Mouse (Mus musculus) right cerebral cortex, postnatal 14 days (tissue): ENCODE data around the gene Sema3e.
A peak's percentile ranks its signal among the peaks of the same experiment; 100 is the strongest.

Experiments
- DNase-seq: peaks from one replicate; pipeline ENCODE4 v3.0.0; 2022

Sema3e gene

GRCm38 (mm10) chr5:14088100-14088499 lies 63.0 kb downstream of the Sema3e start:
- peak; percentile 14 for DNase-seq

- DNase-seq: no peak
Measured at GRCm38 (mm10) chr5:14089875-14090608, 65.0 kb downstream of the Sema3e start.

GRCm38 (mm10) chr5:14090609-14090969 lies 65.5 kb downstream of the Sema3e start:
- no peak for DNase-seq

GRCm38 (mm10) chr5:14092262-14092776 lies 67.2 kb downstream of the Sema3e start:
- no peak for DNase-seq

- DNase-seq: no peak
Measured at GRCm38 (mm10) chr5:14096196-14096595, 71.1 kb downstream of the Sema3e start.

- no peak for DNase-seq
Measured at GRCm38 (mm10) chr5:14098677-14099076, 73.6 kb downstream of the Sema3e start.

GRCm38 (mm10) chr5:14107365-14107764 lies 82.3 kb downstream of the Sema3e start:
- DNase-seq: no peak

- no peak for DNase-seq
Measured at GRCm38 (mm10) chr5:14109001-14109400, 83.9 kb downstream of the Sema3e start.

GRCm38 (mm10) chr5:14111401-14111800 lies 86.3 kb downstream of the Sema3e start:
- DNase-seq: peak; percentile 9

GRCm38 (mm10) chr5:14121902-14122301 lies 96.8 kb downstream of the Sema3e start:
- no peak for DNase-seq

GRCm38 (mm10) chr5:14126591-14126990 lies 101.5 kb downstream of the Sema3e start:
- DNase-seq: no peak

GRCm38 (mm10) chr5:14135929-14136328 lies 110.9 kb downstream of the Sema3e start:
- no peak for DNase-seq

- no peak for DNase-seq
Measured at GRCm38 (mm10) chr5:14138725-14139124, 113.6 kb downstream of the Sema3e start.

- no peak for DNase-seq
Measured at GRCm38 (mm10) chr5:14162579-14162978, 137.5 kb downstream of the Sema3e start.

GRCm38 (mm10) chr5:14163280-14163679 lies 138.2 kb downstream of the Sema3e start:
- DNase-seq: no peak

- DNase-seq: no peak
Measured at GRCm38 (mm10) chr5:14167776-14168175, 142.7 kb downstream of the Sema3e start.

GRCm38 (mm10) chr5:14173355-14174183 lies 148.5 kb downstream of the Sema3e start:
- DNase-seq: no peak

GRCm38 (mm10) chr5:14180571-14180970 lies 155.5 kb downstream of the Sema3e start:
- no peak for DNase-seq

GRCm38 (mm10) chr5:14182156-14182555 lies 157.1 kb downstream of the Sema3e start:
- no peak for DNase-seq

GRCm38 (mm10) chr5:14195172-14195819 lies 170.2 kb downstream of the Sema3e start:
- no peak for DNase-seq

- no peak for DNase-seq
Measured at GRCm38 (mm10) chr5:14198344-14199040, 173.4 kb downstream of the Sema3e start.

- DNase-seq: no peak
Measured at GRCm38 (mm10) chr5:14206794-14207193, 181.7 kb downstream of the Sema3e start.

GRCm38 (mm10) chr5:14209962-14210361 lies 184.9 kb downstream of the Sema3e start:
- no peak for DNase-seq
